Mouse (Mus musculus) MEL (cell line): ENCODE measurements at regions not wholly inside any gene's neighbourhood (a gene's known extent, or its start where the extent isn't known, plus 50 kb on each side); places are given as distances from the start of the nearest gene placed in this dataset.

Experiments used
- CTCF ChIP-seq, 3 experiments: IDR thresholded peaks in 2 of 3; conservative IDR thresholded peaks in 1 of 3; 2 replicates each; pipeline ENCODE4 v1.5.1; 2011 to 2012; ENCODE audit warnings: low read length in 3 of 3, low read depth in 2 of 3, mild to moderate bottlenecking in 2 of 3, improper control_type of control experiment in 1 of 3, inconsistent platforms in 1 of 3, mixed read lengths in 1 of 3, moderate library complexity in 1 of 3; ENCODE audit not compliant: control insufficient read depth in 1 of 3, insufficient read depth in 1 of 3, poor library complexity in 1 of 3, severe bottlenecking in 1 of 3
- E2F4 ChIP-seq: IDR thresholded peaks from 2 replicates; pipeline ENCODE4 v1.6.1; 2011; ENCODE audit warnings: low read depth, low read length, improper control_type of control experiment, borderline replicate concordance
- EP300 ChIP-seq, 2 experiments: IDR thresholded peaks; 2 replicates each; pipeline ENCODE4 v1.6.1; 2011; ENCODE audit warnings: improper control_type of control experiment in 2 of 2, low read length in 2 of 2, low read depth in 1 of 2, mild to moderate bottlenecking in 1 of 2
- GATA1 ChIP-seq: IDR thresholded peaks from 2 replicates; pipeline ENCODE4 v1.6.1; 2011; ENCODE audit warnings: low read depth, low read length, improper control_type of control experiment
- MAFK ChIP-seq: IDR thresholded peaks from 2 replicates; pipeline ENCODE4 v1.6.1; 2011; ENCODE audit warnings: low read depth, mild to moderate bottlenecking, low read length, improper control_type of control experiment, borderline replicate concordance
- MYC ChIP-seq: IDR thresholded peaks from 2 replicates; pipeline ENCODE4 v1.6.1; 2011; ENCODE audit warnings: low read depth, mild to moderate bottlenecking, low read length, improper control_type of control experiment, moderate library complexity
- POLR2A ChIP-seq, 2 experiments: IDR thresholded peaks; 2 replicates each; pipeline ENCODE4 v1.6.1; 2011 to 2012; ENCODE audit warnings: low read length in 2 of 2, mild to moderate bottlenecking in 2 of 2, control low read depth in 1 of 2, improper control_type of control experiment in 1 of 2, low read depth in 1 of 2, moderate library complexity in 1 of 2; ENCODE audit not compliant: control insufficient read depth in 1 of 2, insufficient read depth in 1 of 2, poor library complexity in 1 of 2
- RCOR1 ChIP-seq: IDR thresholded peaks from 2 replicates; pipeline ENCODE4 v1.6.1; 2012; ENCODE audit warnings: low read depth, mild to moderate bottlenecking, inconsistent platforms, low read length, improper control_type of control experiment
- TBP ChIP-seq: IDR thresholded peaks from 2 replicates; pipeline ENCODE4 v1.8.0; 2011; ENCODE audit warnings: low read depth, low read length, improper control_type of control experiment
- USF2 ChIP-seq, 2 experiments: IDR thresholded peaks; 2 replicates each; pipeline ENCODE4 v1.6.1; 2011 to 2012; ENCODE audit warnings: improper control_type of control experiment in 2 of 2, low read length in 2 of 2, borderline replicate concordance in 1 of 2, inconsistent platforms in 1 of 2, low read depth in 1 of 2, mild to moderate bottlenecking in 1 of 2; ENCODE audit not compliant: insufficient read depth in 1 of 2
- ZC3H11A ChIP-seq: IDR thresholded peaks from 2 replicates; pipeline ENCODE4 v1.6.1; 2012; ENCODE audit warnings: low read depth, mild to moderate bottlenecking, inconsistent platforms, low read length, improper control_type of control experiment

DNA sequence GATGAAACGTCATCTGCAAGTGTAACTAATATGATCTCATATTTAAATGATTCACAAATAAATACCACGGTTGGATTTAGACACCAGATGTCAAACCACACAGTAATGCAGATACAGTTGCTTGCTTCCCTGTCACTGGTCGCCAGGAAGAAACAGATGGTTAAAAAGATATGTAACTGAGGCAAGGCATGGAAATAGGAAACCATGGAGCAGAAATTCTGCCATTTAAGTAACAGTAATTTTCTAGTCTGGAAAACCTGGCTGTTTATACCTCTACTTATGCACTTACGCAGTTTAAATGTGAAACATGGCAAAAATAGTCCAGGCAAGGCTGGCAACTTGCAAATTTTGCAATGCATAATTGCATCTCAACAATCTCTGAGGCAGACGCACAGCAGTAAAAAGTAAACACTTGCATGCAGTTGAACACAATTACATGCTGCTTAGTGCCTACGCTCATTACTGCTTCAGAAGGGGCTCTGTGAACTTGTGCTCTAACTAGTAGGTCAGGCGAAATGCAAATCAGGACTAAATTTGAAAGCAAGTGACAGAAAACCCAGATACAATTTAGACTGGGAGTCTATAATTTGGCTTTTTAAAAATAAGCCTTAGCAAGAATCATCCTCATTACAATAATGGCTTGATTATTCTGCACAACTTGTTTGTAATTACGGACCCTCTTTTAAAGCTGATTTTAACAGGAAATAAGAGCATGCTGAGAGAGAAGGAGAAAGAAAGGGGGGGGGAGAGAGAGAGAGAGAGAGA lies 102.6 kb downstream of the Naa11 start:
- TF ChIP-seq CTCF (IDR thresholded peaks at IDR 0.05 in 2 of 3, conservative IDR thresholded peaks at IDR 0.05 in 1 of 3; ENCODE audit: control insufficient read depth in 1 of 3, insufficient read depth in 1 of 3, low read depth in 2 of 3, low read length in 3 of 3, poor library complexity in 1 of 3, severe bottlenecking in 1 of 3) (no peak), POLR2A (IDR thresholded peaks at IDR 0.05; ENCODE audit: control insufficient read depth in 1 of 2, insufficient read depth in 1 of 2, low read depth in 1 of 2, low read length in 2 of 2, poor library complexity in 1 of 2) (no peak), GATA1 (no peak), ZC3H11A (no peak), USF2 (IDR thresholded peaks at IDR 0.05; ENCODE audit: borderline replicate concordance in 1 of 2, insufficient read depth in 1 of 2, low read depth in 1 of 2, low read length in 2 of 2) (no peak), E2F4 (no peak), RCOR1 (no peak), EP300 (IDR thresholded peaks at IDR 0.05; ENCODE audit: low read depth in 1 of 2, low read length in 2 of 2) (no peak), MAFK (no peak), TBP (no peak), MYC (no peak)
